Mouse (Mus musculus): Measurements from ENCODE around the gene Cast.

Gene Cast

DNA sequence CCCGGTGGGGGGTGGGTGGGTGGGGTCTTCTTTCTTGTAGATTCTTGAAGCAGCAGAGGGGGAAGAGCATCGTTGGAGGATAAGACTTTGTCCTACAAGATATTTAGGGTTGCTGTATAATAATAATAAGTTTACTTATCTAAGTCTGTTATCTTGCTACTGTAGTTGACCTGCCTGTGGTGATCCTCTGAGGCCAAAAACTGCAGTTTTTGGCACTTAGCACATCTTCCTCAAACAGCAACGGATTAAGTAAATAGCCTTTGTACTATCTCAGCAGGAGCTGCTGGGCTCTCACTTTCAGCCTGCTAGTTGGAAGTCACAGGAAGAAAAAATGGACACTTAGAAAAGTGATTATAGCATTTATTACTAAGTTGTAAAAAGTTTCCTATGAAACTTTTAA, 112.4 kb downstream of the Cast start:
- no peak for DNase-seq (ENCODE audit: extremely low spot score, low spot score)

DNA sequence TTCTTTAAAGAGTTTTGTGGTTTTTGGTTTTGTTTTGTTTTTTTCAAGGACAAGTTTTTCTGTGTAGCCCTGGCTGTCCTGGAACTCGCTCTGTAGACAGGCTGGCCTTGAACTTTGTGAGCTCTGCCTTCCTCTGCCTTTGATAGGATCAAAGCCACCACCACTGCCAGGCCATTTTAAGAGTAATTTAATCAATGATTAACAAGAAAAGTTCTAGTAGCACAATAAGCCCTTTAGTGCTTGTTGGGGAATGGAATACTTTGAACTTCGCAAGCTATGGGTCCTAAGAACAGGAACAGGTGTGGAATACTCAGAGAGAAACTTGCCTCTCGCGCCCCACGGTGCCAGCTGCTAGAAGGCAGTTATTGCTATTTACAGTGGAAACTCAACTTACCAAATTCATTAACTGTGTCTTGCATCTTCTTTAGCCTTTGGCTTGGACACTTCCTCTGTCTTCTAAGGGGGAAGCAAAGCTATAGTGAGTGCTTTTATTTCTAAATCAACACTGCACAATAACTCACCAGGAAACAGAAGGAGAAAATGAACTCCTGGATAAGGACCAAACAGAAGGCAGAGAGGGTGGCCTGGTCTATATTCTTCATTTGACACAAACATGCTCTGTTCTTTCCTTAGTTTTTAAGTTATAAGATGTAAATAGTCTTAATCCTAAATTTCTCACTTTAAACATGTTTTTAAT, 113.0 kb downstream of the Cast start:
- no peak for DNase-seq (ENCODE audit: extremely low spot score, low spot score)
